Mouse (Mus musculus): ENCODE measurements around the gene Sptbn4. TPM values are rescaled to one million over a fixed set of nuclear protein-coding genes. Genes with fewer than 3 reads are reported as not detected.

The Sptbn4 gene
- total RNA-seq, 1 experiment from 2014 or later, result not detected

DNA sequence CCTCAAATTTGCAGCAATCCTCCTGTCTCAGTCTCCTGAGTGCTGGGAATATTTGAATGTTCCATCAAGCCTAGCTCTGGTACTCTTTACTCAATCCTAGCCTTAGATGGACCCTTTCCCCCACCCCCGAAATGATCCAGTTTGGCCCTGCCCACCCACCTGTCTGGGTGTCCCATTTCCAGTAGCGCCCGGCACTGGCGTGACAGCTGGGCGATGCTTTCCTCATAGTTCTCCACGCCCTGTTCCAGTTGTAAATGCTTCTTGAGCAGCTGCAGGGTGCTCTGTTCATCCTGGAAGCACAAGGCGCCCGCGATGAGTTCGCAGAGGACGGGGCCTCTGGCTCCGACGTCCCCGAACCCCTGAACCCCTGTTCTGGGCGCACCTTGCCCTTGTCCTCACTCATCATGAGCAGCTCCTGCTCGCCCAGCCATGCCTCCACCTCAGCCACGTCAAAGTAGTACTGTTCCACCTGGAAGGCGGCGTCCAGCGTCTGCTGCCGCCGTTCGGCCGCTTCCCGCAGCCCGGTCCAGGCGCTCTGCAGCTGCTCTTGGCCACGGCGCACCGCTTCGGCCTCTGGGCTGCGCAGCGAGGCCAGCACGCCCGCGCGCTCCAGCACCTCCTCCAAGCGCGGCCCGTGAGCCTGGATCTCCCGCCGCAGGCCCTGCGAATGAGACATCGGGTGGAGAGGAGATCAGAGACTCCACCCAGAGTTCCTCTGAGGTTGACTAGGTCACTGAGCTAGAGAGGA, 75.6 kb downstream of the Sptbn4 start:
- no peak for ATAC-seq (replicated peaks in 1 of 2; ENCODE audit: insufficient read depth in 1 of 2, low FRiP score in 2 of 2, low TSS enrichment in 1 of 2, low read depth in 1 of 2, poor library complexity in 2 of 2, severe bottlenecking in 2 of 2)

GRCm38 (mm10) chr7:27369111-27369510, 78.4 kb downstream of the Sptbn4 start:
- ATAC-seq (replicated peaks in 1 of 2; ENCODE audit: insufficient read depth in 1 of 2, low FRiP score in 2 of 2, low TSS enrichment in 1 of 2, low read depth in 1 of 2, poor library complexity in 2 of 2, severe bottlenecking in 2 of 2), result no peak

- peak; percentile 35 to 44; a peak in 3 of 4 replicates for ATAC-seq (replicated peaks in 1 of 2; ENCODE audit: insufficient read depth in 1 of 2, low FRiP score in 2 of 2, low TSS enrichment in 1 of 2, low read depth in 1 of 2, poor library complexity in 2 of 2, severe bottlenecking in 2 of 2)
Measured at GRCm38 (mm10) chr7:27367976-27368375, 79.5 kb downstream of the Sptbn4 start.

- no peak for ATAC-seq (replicated peaks in 1 of 2; ENCODE audit: insufficient read depth in 1 of 2, low FRiP score in 2 of 2, low TSS enrichment in 1 of 2, low read depth in 1 of 2, poor library complexity in 2 of 2, severe bottlenecking in 2 of 2)
Measured at GRCm38 (mm10) chr7:27366082-27366844, 81.2 kb downstream of the Sptbn4 start.

- ATAC-seq (replicated peaks in 1 of 2; ENCODE audit: insufficient read depth in 1 of 2, low FRiP score in 2 of 2, low TSS enrichment in 1 of 2, low read depth in 1 of 2, poor library complexity in 2 of 2, severe bottlenecking in 2 of 2), result no peak
Measured at GRCm38 (mm10) chr7:27364379-27364778, 83.1 kb downstream of the Sptbn4 start.

DNA sequence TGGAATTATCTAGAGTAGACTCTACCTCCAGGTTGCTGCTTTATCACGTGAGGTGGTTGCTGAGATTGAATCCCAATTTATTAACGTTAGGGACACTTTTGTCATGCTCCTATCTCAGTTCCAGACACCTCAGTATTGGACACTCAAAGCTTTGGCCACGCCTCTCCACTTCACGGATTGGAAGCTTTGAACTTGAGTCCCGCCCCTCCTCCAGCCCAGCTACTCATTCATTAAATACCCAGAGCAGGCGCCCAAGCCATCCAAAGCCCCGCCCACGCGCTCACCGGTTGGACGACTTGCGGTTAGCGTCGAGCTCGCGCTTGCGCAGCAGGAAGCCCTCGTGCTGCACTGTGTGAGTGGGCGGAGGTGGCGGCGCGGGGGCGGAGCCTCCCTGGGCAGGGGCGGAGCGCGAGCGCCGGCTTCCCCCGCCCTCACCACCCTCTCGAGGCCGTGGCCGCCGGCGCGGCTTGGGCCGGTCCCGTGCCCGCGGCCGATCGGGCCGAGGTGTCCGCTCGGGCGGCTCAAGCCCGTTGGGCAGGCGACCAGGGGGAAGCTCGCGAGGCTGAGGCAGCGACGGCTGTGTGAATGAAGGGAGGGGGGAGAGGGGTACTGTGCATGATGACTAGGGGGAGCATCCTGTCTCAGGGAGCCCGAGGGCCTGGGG, 86.1 kb downstream of the Sptbn4 start:
- ATAC-seq (replicated peaks in 1 of 2; ENCODE audit: insufficient read depth in 1 of 2, low FRiP score in 2 of 2, low TSS enrichment in 1 of 2, low read depth in 1 of 2, poor library complexity in 2 of 2, severe bottlenecking in 2 of 2), result peak; percentile 81 to 86

DNA sequence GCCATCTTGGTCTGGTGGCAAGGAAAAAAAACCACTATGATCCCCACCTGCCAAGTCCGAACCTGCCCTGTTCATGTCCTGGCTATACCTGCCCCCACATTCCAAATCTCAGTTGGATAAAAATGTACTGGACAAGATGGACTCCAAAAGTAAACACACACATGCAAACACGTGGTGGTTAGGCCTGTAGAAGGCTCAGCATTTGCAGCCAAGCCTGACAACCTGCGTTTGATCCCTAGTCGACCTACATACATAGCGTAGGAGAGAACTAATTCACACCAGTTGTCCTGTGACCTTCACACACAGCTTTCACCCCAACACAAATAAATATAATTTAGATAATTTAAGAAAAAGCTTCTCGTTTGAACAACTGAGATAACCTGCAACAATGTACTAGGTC, 86.7 kb downstream of the Sptbn4 start:
- ATAC-seq (replicated peaks in 1 of 2; ENCODE audit: insufficient read depth in 1 of 2, low FRiP score in 2 of 2, low TSS enrichment in 1 of 2, low read depth in 1 of 2, poor library complexity in 2 of 2, severe bottlenecking in 2 of 2), result no peak

GRCm38 (mm10) chr7:27359706-27360358, 87.7 kb downstream of the Sptbn4 start:
- no peak for ATAC-seq (replicated peaks in 1 of 2; ENCODE audit: insufficient read depth in 1 of 2, low FRiP score in 2 of 2, low TSS enrichment in 1 of 2, low read depth in 1 of 2, poor library complexity in 2 of 2, severe bottlenecking in 2 of 2)

DNA sequence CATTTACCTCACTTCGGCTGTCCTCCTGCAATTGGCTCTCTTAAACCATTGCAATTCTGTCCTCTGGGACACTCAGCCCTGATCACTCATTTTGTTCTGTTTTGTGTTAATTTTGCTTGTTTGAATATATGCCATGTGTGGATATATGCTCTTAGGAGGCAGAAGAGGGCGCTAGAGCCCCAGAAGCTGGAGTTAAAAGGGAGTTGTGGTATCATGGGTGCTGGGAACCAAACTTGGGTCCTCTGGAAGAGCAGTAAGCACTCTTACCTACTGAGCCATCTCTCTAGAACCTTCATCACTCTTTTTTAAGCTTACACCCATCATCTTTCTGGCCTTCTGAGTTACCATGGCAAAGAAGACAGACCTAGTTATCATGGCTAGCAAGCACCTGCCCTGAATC, 88.3 kb downstream of the Sptbn4 start:
- ATAC-seq (replicated peaks in 1 of 2; ENCODE audit: insufficient read depth in 1 of 2, low FRiP score in 2 of 2, low TSS enrichment in 1 of 2, low read depth in 1 of 2, poor library complexity in 2 of 2, severe bottlenecking in 2 of 2), result no peak

DNA sequence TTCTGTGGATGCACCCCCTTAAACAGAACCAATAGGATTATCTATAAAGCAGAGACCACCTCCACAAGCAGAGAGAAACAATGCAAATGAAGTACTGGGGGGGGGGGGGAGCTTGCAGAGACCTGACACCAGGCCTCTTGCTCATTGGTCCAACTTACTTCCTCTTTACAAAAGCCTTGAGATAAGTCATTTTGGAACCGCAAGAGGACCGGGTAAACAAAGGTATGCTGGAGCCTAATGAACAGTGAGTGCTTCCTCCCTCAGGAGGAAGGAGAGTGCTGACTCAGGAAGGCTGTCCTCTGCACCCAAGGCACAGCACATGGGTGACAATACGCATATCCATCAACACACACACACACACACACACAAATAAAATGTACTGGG, 89.9 kb downstream of the Sptbn4 start:
- peak; percentile 37 to 51 for ATAC-seq (replicated peaks in 1 of 2; ENCODE audit: insufficient read depth in 1 of 2, low FRiP score in 2 of 2, low TSS enrichment in 1 of 2, low read depth in 1 of 2, poor library complexity in 2 of 2, severe bottlenecking in 2 of 2)

DNA sequence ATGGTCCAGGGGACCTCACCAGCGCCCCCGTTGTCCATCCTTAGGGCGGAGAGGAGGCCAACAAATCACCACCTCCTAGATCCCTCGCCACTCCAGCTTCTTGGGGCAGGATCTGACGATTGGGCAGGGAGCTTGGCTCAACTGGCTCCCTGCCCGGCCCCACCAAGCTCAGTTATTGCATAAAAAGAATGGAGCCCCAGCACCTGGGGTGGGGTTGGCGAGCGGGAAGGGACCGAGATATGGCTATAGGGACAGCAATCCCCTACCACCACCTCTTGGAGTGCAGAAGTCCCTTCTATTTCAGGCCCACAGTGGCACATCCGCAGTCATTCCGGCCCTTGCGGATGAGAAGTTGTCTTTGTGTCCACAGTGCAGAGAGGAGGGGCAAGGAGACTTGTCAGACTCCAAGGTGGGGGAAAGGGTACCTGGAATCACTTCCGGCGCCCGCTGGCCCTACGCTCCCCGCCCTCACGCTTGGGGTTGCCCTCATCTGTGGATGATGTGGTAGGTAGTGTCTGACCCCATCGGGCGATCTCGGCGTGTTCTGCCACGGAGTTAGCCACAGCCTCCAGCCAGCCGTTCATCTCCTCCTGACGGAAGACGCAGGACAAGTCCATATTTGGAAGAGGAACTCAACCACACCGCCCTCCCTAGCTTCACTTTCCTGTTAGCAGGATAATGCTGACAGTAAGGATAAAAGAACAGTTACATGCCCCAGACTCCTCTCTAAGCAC, 90.5 kb downstream of the Sptbn4 start, which contains the start of gene Gm20479:
Gm20479 (minus strand) TSS at position 559 of the 734 bp plus-strand sequence.
- peak; percentile 17 to 18; a peak in 3 of 4 replicates for ATAC-seq (replicated peaks in 1 of 2; ENCODE audit: insufficient read depth in 1 of 2, low FRiP score in 2 of 2, low TSS enrichment in 1 of 2, low read depth in 1 of 2, poor library complexity in 2 of 2, severe bottlenecking in 2 of 2)

- ATAC-seq (replicated peaks in 1 of 2; ENCODE audit: insufficient read depth in 1 of 2, low FRiP score in 2 of 2, low TSS enrichment in 1 of 2, low read depth in 1 of 2, poor library complexity in 2 of 2, severe bottlenecking in 2 of 2), result peak; percentile 44 to 49
Measured at GRCm38 (mm10) chr7:27356248-27356647, 91.2 kb downstream of the Sptbn4 start.

DNA sequence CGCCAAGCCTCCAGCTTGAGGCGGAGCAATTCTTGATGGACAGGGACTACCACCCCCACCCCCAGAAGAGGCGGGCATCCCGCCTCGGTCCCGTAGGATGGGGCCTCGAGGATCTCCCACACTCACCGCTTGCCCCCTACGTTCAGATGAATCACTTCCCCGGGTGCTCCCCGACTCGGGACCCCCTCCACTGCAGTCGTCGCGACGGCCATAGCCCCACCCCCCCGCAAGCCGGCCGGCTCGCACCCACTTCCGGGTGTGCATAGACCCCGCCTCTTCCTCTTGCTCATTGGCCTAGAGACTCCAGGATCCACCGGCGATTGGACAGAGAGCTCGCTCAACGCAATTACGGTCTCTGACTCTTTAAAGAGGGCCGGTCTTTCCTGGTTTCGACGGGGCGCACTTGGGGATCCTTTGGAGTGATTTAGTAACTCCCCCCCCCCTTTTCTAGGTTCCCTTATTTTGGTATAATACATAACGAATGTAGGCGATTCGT, 91.7 kb downstream of the Sptbn4 start, which contains the start of gene Shkbp1:
Shkbp1 (minus strand) TSS at position 275 of the 496 bp plus-strand sequence.
- peak; percentile 85 to 87 for ATAC-seq (replicated peaks in 1 of 2; ENCODE audit: insufficient read depth in 1 of 2, low FRiP score in 2 of 2, low TSS enrichment in 1 of 2, low read depth in 1 of 2, poor library complexity in 2 of 2, severe bottlenecking in 2 of 2)

DNA sequence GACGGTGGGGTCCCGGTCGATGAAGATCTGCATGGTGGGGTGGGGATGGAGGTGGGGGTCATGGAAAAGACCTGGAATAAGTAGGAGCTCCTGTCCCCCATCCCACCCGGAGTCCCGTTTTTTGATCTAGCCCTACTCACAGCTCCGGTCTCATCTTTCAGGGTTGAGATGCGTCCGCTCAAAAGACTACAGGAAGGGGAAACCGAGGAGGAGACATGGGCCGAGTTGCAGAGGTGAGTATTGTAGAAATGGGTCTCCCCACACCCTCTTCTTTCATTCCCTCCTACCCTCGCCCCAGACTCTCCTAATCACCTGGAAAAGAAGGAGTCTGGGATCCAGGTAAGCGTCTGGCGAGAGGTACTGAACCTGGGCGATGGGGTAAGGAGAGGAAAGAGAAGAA, 92.2 kb downstream of the Sptbn4 start:
- ATAC-seq (replicated peaks in 1 of 2; ENCODE audit: insufficient read depth in 1 of 2, low FRiP score in 2 of 2, low TSS enrichment in 1 of 2, low read depth in 1 of 2, poor library complexity in 2 of 2, severe bottlenecking in 2 of 2), result no peak

DNA sequence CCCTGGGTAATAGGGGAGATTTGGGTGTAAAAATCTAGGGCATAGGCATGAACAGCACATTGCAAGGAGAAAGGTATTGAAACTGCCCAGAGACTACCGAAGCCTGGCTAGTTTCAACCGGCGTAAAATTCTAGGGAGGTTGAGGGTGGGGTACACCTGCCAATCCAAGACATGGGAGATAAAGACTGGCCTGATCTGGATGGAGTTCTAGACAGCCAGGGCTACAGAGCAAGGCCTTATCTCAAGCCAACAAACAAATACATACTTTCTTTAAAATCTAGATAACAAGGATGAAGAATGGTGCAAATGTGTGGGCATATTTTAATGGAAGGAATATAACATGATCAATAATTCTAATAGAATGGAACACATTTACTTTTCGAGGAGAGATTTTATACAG, 92.7 kb downstream of the Sptbn4 start:
- no peak for ATAC-seq (replicated peaks in 1 of 2; ENCODE audit: insufficient read depth in 1 of 2, low FRiP score in 2 of 2, low TSS enrichment in 1 of 2, low read depth in 1 of 2, poor library complexity in 2 of 2, severe bottlenecking in 2 of 2)

- ATAC-seq (replicated peaks in 1 of 2; ENCODE audit: insufficient read depth in 1 of 2, low FRiP score in 2 of 2, low TSS enrichment in 1 of 2, low read depth in 1 of 2, poor library complexity in 2 of 2, severe bottlenecking in 2 of 2), result no peak
Measured at GRCm38 (mm10) chr7:27354144-27354543, 93.3 kb downstream of the Sptbn4 start.

DNA sequence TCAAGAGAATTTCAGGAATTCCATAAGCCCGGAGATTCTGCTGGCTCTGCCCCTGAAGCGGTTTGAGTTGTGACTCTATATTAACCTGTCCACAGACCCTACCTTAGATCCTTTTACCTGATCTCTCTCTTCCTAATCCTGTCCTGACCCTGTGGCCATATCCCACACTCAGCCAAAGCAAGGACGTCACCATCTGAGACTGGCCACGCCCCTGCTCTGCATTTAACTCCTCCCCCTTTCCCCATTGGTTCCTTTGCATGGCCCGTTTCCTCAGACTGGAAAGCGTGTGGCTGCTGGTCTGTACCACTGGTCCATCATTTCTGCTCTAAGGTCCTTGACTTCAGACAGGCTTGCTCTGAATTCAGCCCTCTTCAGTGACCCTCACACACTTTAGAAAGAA, 102.0 kb downstream of the Sptbn4 start:
- no peak for ATAC-seq (replicated peaks in 1 of 2; ENCODE audit: insufficient read depth in 1 of 2, low FRiP score in 2 of 2, low TSS enrichment in 1 of 2, low read depth in 1 of 2, poor library complexity in 2 of 2, severe bottlenecking in 2 of 2)

Measured in hematopoietic stem cell, adult 5-6 weeks (primary cell).